Mouse (Mus musculus): ENCODE data around the gene Zfp874b. TPM values are rescaled to one million over a fixed set of nuclear protein-coding genes. Genes with fewer than 3 reads are reported as not detected.
"Not testable (repeated sequence)": the region's sequence is repeated elsewhere in the genome, so short reads cannot be mapped to it uniquely, and the experiment has no call there.

Zfp874b gene
- total and polyA plus RNA-seq, 2 experiments from 2014 or later = 2.4 to 12.7 TPM

- Histone ChIP-seq H3K9ac (replicated peaks; ENCODE audit: low read length) (no peak overlapping the region), H3K4me2 (ENCODE audit: low read depth, low read length) (no peak overlapping the region), H3K36me3 (ENCODE audit: insufficient read depth, low read length) (peaks cover 30% of the 10 kb centered on the region), H3K4me1 (ENCODE audit: insufficient read depth, low read length) (peaks cover 8% of the 10 kb centered on the region), H3K9me3 (ENCODE audit: low read length) (peaks cover 16% of the 10 kb centered on the region), H3K27me3 (ENCODE audit: insufficient read depth, low read length) (no peaks in the 10 kb centered on the region), H3K27ac (no peak overlapping the region), H3K4me3 (ENCODE audit: low read length) (no peak overlapping the region)
- WGBS = 94% methylated on average over 1 of the region's 1 CpGs
- TF ChIP-seq CTCF (IDR thresholded peaks at IDR 0.05; ENCODE audit: low read depth) = no peak
- no peak for DNase-seq (ENCODE audit: low spot score)
- no peak for ATAC-seq
Measured at GRCm38 (mm10) chr13:67495631-67496030, 11.6 kb upstream of the Zfp874b start.

GRCm38 (mm10) chr13:67484424-67484811, 360 bp upstream of the Zfp874b start:
- Histone ChIP-seq H3K4me3 (ENCODE audit: low read length) (peak overlapping the region; percentile 64), H3K9me3 (ENCODE audit: low read length) (no peaks in the 10 kb centered on the region), H3K9ac (replicated peaks; ENCODE audit: low read length) (peak overlapping the region; percentile 59), H3K4me2 (ENCODE audit: low read depth, low read length) (peak overlapping the region; percentile 67), H3K27me3 (ENCODE audit: insufficient read depth, low read length) (no peaks in the 10 kb centered on the region), H3K36me3 (ENCODE audit: insufficient read depth, low read length) (no peaks in the 10 kb centered on the region), H3K27ac (peak overlapping the region; percentile 54; the same call in 1 of the 2 replicates), H3K4me1 (ENCODE audit: insufficient read depth, low read length) (no peaks in the 10 kb centered on the region)
- DNase-seq (ENCODE audit: low spot score) = no peak
- ATAC-seq = no peak; the same call in none of the 2 replicates
- WGBS = 42% methylated on average over 8 of the region's 8 CpGs
- TF ChIP-seq CTCF (IDR thresholded peaks at IDR 0.05; ENCODE audit: low read depth) = no peak

- Histone ChIP-seq H3K4me3 (ENCODE audit: low read length) (no peak overlapping the region), H3K27me3 (ENCODE audit: insufficient read depth, low read length) (no peaks in the 10 kb centered on the region), H3K4me1 (ENCODE audit: insufficient read depth, low read length) (no peaks in the 10 kb centered on the region), H3K36me3 (ENCODE audit: insufficient read depth, low read length) (no peaks in the 10 kb centered on the region), H3K4me2 (ENCODE audit: low read depth, low read length) (no peak overlapping the region), H3K9ac (replicated peaks; ENCODE audit: low read length) (no peak overlapping the region), H3K9me3 (ENCODE audit: low read length) (no peaks in the 10 kb centered on the region), H3K27ac (no peak overlapping the region)
- WGBS = 61% methylated on average over 4 of the region's 4 CpGs
- ATAC-seq = no peak
- no peak for TF ChIP-seq CTCF (IDR thresholded peaks at IDR 0.05; ENCODE audit: low read depth)
- DNase-seq (ENCODE audit: low spot score) = no peak
Measured at GRCm38 (mm10) chr13:67481528-67481927, 2.5 kb downstream of the Zfp874b start.

GRCm38 (mm10) chr13:67469274-67469673, 14.8 kb downstream of the Zfp874b start:
- WGBS = 92% methylated on average over 3 of the region's 3 CpGs
- Histone ChIP-seq H3K4me3 (ENCODE audit: low read length) (no peak overlapping the region), H3K9ac (replicated peaks; ENCODE audit: low read length) (no peak overlapping the region), H3K4me2 (ENCODE audit: low read depth, low read length) (no peak overlapping the region), H3K36me3 (ENCODE audit: insufficient read depth, low read length) (peaks cover 6% of the 10 kb centered on the region), H3K27me3 (ENCODE audit: insufficient read depth, low read length) (no peaks in the 10 kb centered on the region), H3K9me3 (ENCODE audit: low read length) (no peaks in the 10 kb centered on the region), H3K4me1 (ENCODE audit: insufficient read depth, low read length) (no peaks in the 10 kb centered on the region), H3K27ac (no peak overlapping the region)
- no peak for TF ChIP-seq CTCF (IDR thresholded peaks at IDR 0.05; ENCODE audit: low read depth)
- DNase-seq (ENCODE audit: low spot score) = no peak
- ATAC-seq = no peak

- ATAC-seq; H3K36me3 ChIP-seq (ENCODE audit: insufficient read depth, low read length); H3K9ac ChIP-seq (replicated peaks; ENCODE audit: low read length); H3K9me3 ChIP-seq (ENCODE audit: low read length); H3K27me3 ChIP-seq (ENCODE audit: insufficient read depth, low read length); H3K4me1 ChIP-seq (ENCODE audit: insufficient read depth, low read length); H3K4me2 ChIP-seq (ENCODE audit: low read depth, low read length); H3K4me3 ChIP-seq (ENCODE audit: low read length); DNase-seq (ENCODE audit: low spot score); H3K27ac ChIP-seq: not testable (repeated sequence)
- WGBS = 83% methylated on average over 2 of the region's 5 CpGs
Measured at GRCm38 (mm10) chr13:67463506-67464185, 20.4 kb downstream of the Zfp874b start.

GRCm38 (mm10) chr13:67452021-67452309, 32.1 kb downstream of the Zfp874b start:
- H3K9ac ChIP-seq (replicated peaks; ENCODE audit: low read length) = peak overlapping the region; percentile 51
- no peaks in the 10 kb centered on the region for H3K9me3 ChIP-seq (ENCODE audit: low read length)
- TF ChIP-seq CTCF (IDR thresholded peaks at IDR 0.05; ENCODE audit: low read depth) = no peak
- H3K27ac ChIP-seq = peak overlapping the region; percentile 15; the same call in 1 of the 2 replicates
- H3K4me3 ChIP-seq (ENCODE audit: low read length) = peak overlapping the region; percentile 55
- H3K36me3 ChIP-seq (ENCODE audit: insufficient read depth, low read length) = 0 out of 2 replicates have a peak, but pooled peaks cover 2% of the 10 kb centered on the region
- 0 out of 2 replicates have a peak, but pooled peaks have one; percentile 3 for ATAC-seq
- H3K27me3 ChIP-seq (ENCODE audit: insufficient read depth, low read length) = no peaks in the 10 kb centered on the region
- peak; percentile 1 for DNase-seq (ENCODE audit: low spot score)
- 6% methylated on average over 3 of the region's 3 CpGs for WGBS
- H3K4me2 ChIP-seq (ENCODE audit: low read depth, low read length) = peak overlapping the region; percentile 73
- H3K4me1 ChIP-seq (ENCODE audit: insufficient read depth, low read length) = no peaks in the 10 kb centered on the region
